Mouse (Mus musculus): Measurements from ENCODE around the gene Tpcn2. TPM values are rescaled to one million over a fixed set of nuclear protein-coding genes. Genes with fewer than 3 reads are reported as not detected.

The Tpcn2 gene
- total and polyA plus RNA-seq, 3 experiments: 1.9 to 7.9 (median 3.0) TPM

GRCm38 (mm10) chr7:145182388-145182787, 101.4 kb downstream of the Tpcn2 start:
- intact Hi-C loops (cut with DNase I): no loop called here
- 68% methylated on average over 4 of the region's 4 CpGs for WGBS
- Histone ChIP-seq H3K27ac (no peak overlapping the region), H3K79me2 (replicated peaks; ENCODE audit: control insufficient read depth, insufficient read depth, low read length) (no peaks in the 10 kb centered on the region), H3K9ac (ENCODE audit: low read depth, low read length) (no peak overlapping the region), H3K4me3 (no peak overlapping the region), H3K36me3 (ENCODE audit: control insufficient read depth, insufficient read depth, low read length) (no peaks in the 10 kb centered on the region), H3K4me1 (ENCODE audit: control insufficient read depth, insufficient read depth, low read length) (no peaks in the 10 kb centered on the region), H3K27me3 (ENCODE audit: control insufficient read depth, insufficient read depth, low read length) (no peaks in the 10 kb centered on the region)
- no peak for TF ChIP-seq CTCF (IDR thresholded peaks at IDR 0.05)
- no peak for TF ChIP-seq POLR2A (IDR thresholded peaks at IDR 0.05; ENCODE audit: insufficient read depth, low read depth, low read length)
- no peak for TF ChIP-seq EP300 (IDR thresholded peaks at IDR 0.05; ENCODE audit: insufficient read depth, low read depth, low read length)
- DNase-seq: no peak

- no peak overlapping the region for H3K9ac ChIP-seq (ENCODE audit: low read depth, low read length)
- 80% methylated on average over 11 of the region's 11 CpGs for WGBS
These were observed 102.3 kb downstream of the Tpcn2 start for GRCm38 (mm10) chr7:145181376-145182034.

GRCm38 (mm10) chr7:145179691-145180091, 104.1 kb downstream of the Tpcn2 start:
- intact Hi-C loops (cut with DNase I): no loop called here
- Histone ChIP-seq H3K9ac (ENCODE audit: low read depth, low read length) (no peak overlapping the region), H3K27me3 (ENCODE audit: control insufficient read depth, insufficient read depth, low read length) (no peaks in the 10 kb centered on the region), H3K27ac (no peak overlapping the region), H3K36me3 (ENCODE audit: control insufficient read depth, insufficient read depth, low read length) (no peaks in the 10 kb centered on the region), H3K4me3 (no peak overlapping the region), H3K4me1 (ENCODE audit: control insufficient read depth, insufficient read depth, low read length) (no peaks in the 10 kb centered on the region), H3K79me2 (replicated peaks; ENCODE audit: control insufficient read depth, insufficient read depth, low read length) (no peaks in the 10 kb centered on the region)
- DNase-seq: no peak
- TF ChIP-seq CTCF (IDR thresholded peaks at IDR 0.05) (no peak), EP300 (IDR thresholded peaks at IDR 0.05; ENCODE audit: insufficient read depth, low read depth, low read length) (no peak), POLR2A (IDR thresholded peaks at IDR 0.05; ENCODE audit: insufficient read depth, low read depth, low read length) (no peak)
- WGBS: 72% methylated on average over 5 of the region's 5 CpGs

More at GRCm38 (mm10) chr7:145181376-145182034, 102.3 kb downstream of the Tpcn2 start:
- H3K36me3 ChIP-seq (ENCODE audit: control insufficient read depth, insufficient read depth, low read length): no peaks in the 10 kb centered on the region
- TF ChIP-seq POLR2A (IDR thresholded peaks at IDR 0.05; ENCODE audit: insufficient read depth, low read depth, low read length) (no peak), CTCF (IDR thresholded peaks at IDR 0.05) (no peak), EP300 (IDR thresholded peaks at IDR 0.05; ENCODE audit: insufficient read depth, low read depth, low read length) (no peak)
- no peaks in the 10 kb centered on the region for H3K4me1 ChIP-seq (ENCODE audit: control insufficient read depth, insufficient read depth, low read length)
- intact Hi-C loops (cut with DNase I): no loop called here
- H3K79me2 ChIP-seq (replicated peaks; ENCODE audit: control insufficient read depth, insufficient read depth, low read length): no peaks in the 10 kb centered on the region
- no peak overlapping the region for H3K27ac ChIP-seq
- H3K4me3 ChIP-seq: no peak overlapping the region
- H3K27me3 ChIP-seq (ENCODE audit: control insufficient read depth, insufficient read depth, low read length): no peaks in the 10 kb centered on the region
- no peak for DNase-seq

GRCm38 (mm10) chr7:145176750-145177589, 106.8 kb downstream of the Tpcn2 start:
- Histone ChIP-seq H3K27me3 (ENCODE audit: control insufficient read depth, insufficient read depth, low read length) (no peaks in the 10 kb centered on the region), H3K4me1 (ENCODE audit: control insufficient read depth, insufficient read depth, low read length) (no peaks in the 10 kb centered on the region), H3K36me3 (ENCODE audit: control insufficient read depth, insufficient read depth, low read length) (no peaks in the 10 kb centered on the region), H3K4me3 (no peak overlapping the region), H3K27ac (no peak overlapping the region), H3K9ac (ENCODE audit: low read depth, low read length) (no peak overlapping the region), H3K79me2 (replicated peaks; ENCODE audit: control insufficient read depth, insufficient read depth, low read length) (no peaks in the 10 kb centered on the region)
- no peak for DNase-seq
- WGBS: 70% methylated on average over 15 of the region's 15 CpGs
- TF ChIP-seq EP300 (IDR thresholded peaks at IDR 0.05; ENCODE audit: insufficient read depth, low read depth, low read length) (no peak), POLR2A (IDR thresholded peaks at IDR 0.05; ENCODE audit: insufficient read depth, low read depth, low read length) (no peak), CTCF (IDR thresholded peaks at IDR 0.05) (no peak)
- intact Hi-C loops (cut with DNase I): no loop called here

- intact Hi-C loops (cut with DNase I): no loop called here
- Histone ChIP-seq H3K27ac (no peak overlapping the region), H3K4me1 (ENCODE audit: control insufficient read depth, insufficient read depth, low read length) (no peaks in the 10 kb centered on the region), H3K27me3 (ENCODE audit: control insufficient read depth, insufficient read depth, low read length) (no peaks in the 10 kb centered on the region), H3K36me3 (ENCODE audit: control insufficient read depth, insufficient read depth, low read length) (no peaks in the 10 kb centered on the region), H3K4me3 (no peak overlapping the region), H3K9ac (ENCODE audit: low read depth, low read length) (no peak overlapping the region), H3K79me2 (replicated peaks; ENCODE audit: control insufficient read depth, insufficient read depth, low read length) (no peaks in the 10 kb centered on the region)
- TF ChIP-seq CTCF (IDR thresholded peaks at IDR 0.05) (no peak), EP300 (IDR thresholded peaks at IDR 0.05; ENCODE audit: insufficient read depth, low read depth, low read length) (no peak), POLR2A (IDR thresholded peaks at IDR 0.05; ENCODE audit: insufficient read depth, low read depth, low read length) (no peak)
- no peak for DNase-seq
- 79% methylated on average over 15 of the region's 15 CpGs for WGBS
These were observed 110.2 kb downstream of the Tpcn2 start for GRCm38 (mm10) chr7:145173563-145173962.

GRCm38 (mm10) chr7:145173116-145173515, 110.7 kb downstream of the Tpcn2 start:
- WGBS: 48% methylated on average over 12 of the region's 12 CpGs
- Histone ChIP-seq H3K4me3 (no peak overlapping the region), H3K9ac (ENCODE audit: low read depth, low read length) (no peak overlapping the region), H3K4me1 (ENCODE audit: control insufficient read depth, insufficient read depth, low read length) (no peaks in the 10 kb centered on the region), H3K27me3 (ENCODE audit: control insufficient read depth, insufficient read depth, low read length) (no peaks in the 10 kb centered on the region), H3K79me2 (replicated peaks; ENCODE audit: control insufficient read depth, insufficient read depth, low read length) (no peaks in the 10 kb centered on the region), H3K27ac (no peak overlapping the region), H3K36me3 (ENCODE audit: control insufficient read depth, insufficient read depth, low read length) (no peaks in the 10 kb centered on the region)
- TF ChIP-seq POLR2A (IDR thresholded peaks at IDR 0.05; ENCODE audit: insufficient read depth, low read depth, low read length): no peak
- no peak for TF ChIP-seq CTCF (IDR thresholded peaks at IDR 0.05)
- TF ChIP-seq EP300 (IDR thresholded peaks at IDR 0.05; ENCODE audit: insufficient read depth, low read depth, low read length): no peak
- intact Hi-C loops (cut with DNase I): no loop called here
- DNase-seq: no peak

All from heart, adult 2 months (tissue).